Mouse (Mus musculus): ENCODE measurements around the gene Gm42372. TPM values are rescaled to one million over a fixed set of nuclear protein-coding genes. Genes with fewer than 3 reads are reported as not detected.
A peak's percentile ranks its signal among the peaks of the same experiment; 100 is the strongest.
"Not testable (repeated sequence)": the region's sequence is repeated elsewhere in the genome, so short reads cannot be mapped to it uniquely, and the experiment has no call there.

Gene Gm42372
- total RNA-seq, 2 experiments from 2014 or later, result 62.3 to 67.7 TPM

- no peak for DNase-seq (ENCODE audit: extremely low spot score in 1 of 2, low spot score in 2 of 2)
- Histone ChIP-seq H3K4me3 (peak overlapping the region; percentile 83), H3K27ac (peak overlapping the region; percentile 72)
- TF ChIP-seq CTCF (IDR thresholded peaks at IDR 0.05), result no peak
- intact Hi-C loops (cut with DNase I), result no loop called here
Observed at GRCm38 (mm10) chr7:16947959-16948361, 34.9 kb upstream of the Gm42372 start.

GRCm38 (mm10) chr7:16948923-16949458, 33.9 kb upstream of the Gm42372 start:
- intact Hi-C loops (cut with DNase I), result no loop called here
- Histone ChIP-seq H3K4me3 (no peak overlapping the region; the same call in 1 of the 2 replicates), H3K27ac (peak overlapping the region; percentile 78; the same call in 1 of the 2 replicates)
- peak; percentile 24 for TF ChIP-seq CTCF (IDR thresholded peaks at IDR 0.05)
- DNase-seq (ENCODE audit: extremely low spot score in 1 of 2, low spot score in 2 of 2), result no peak

GRCm38 (mm10) chr7:16949908-16950841, 32.7 kb upstream of the Gm42372 start:
- H3K27ac ChIP-seq, result peak overlapping the region; percentile 78
- peak; percentile 85 to 88 for DNase-seq (ENCODE audit: extremely low spot score in 1 of 2, low spot score in 2 of 2)
- H3K4me3 ChIP-seq, result 0 out of 2 replicates have a peak overlapping the region, but pooled peaks have one; percentile 5
- intact Hi-C loops (cut with DNase I), result loop anchor here (1.0 kb wide), 1 partner anchor 18 kb away; no protein-coding TSS in a partner anchor
- peak; percentile 86 for TF ChIP-seq CTCF (IDR thresholded peaks at IDR 0.05)

- Histone ChIP-seq H3K27ac (peak overlapping the region; percentile 3; the same call in 1 of the 2 replicates), H3K4me3 (no peak overlapping the region)
- peak; percentile 87 for TF ChIP-seq CTCF (IDR thresholded peaks at IDR 0.05)
- intact Hi-C loops (cut with DNase I), result loop anchor here (1.0 kb wide), 3 partner anchors 19 to 115 kb away; no protein-coding TSS in a partner anchor
- peak; percentile 83 to 84 for DNase-seq (ENCODE audit: extremely low spot score in 1 of 2, low spot score in 2 of 2)
Observed at GRCm38 (mm10) chr7:16950861-16951635, 31.8 kb upstream of the Gm42372 start.

- H3K27ac ChIP-seq; DNase-seq (ENCODE audit: extremely low spot score in 1 of 2, low spot score in 2 of 2); H3K4me3 ChIP-seq; intact Hi-C loops (cut with DNase I): not testable (repeated sequence)
Observed at GRCm38 (mm10) chr7:16953776-16954175, 29.1 kb upstream of the Gm42372 start.

GRCm38 (mm10) chr7:16955712-16956111, 27.2 kb upstream of the Gm42372 start:
- intact Hi-C loops (cut with DNase I), result no loop called here
- Histone ChIP-seq H3K4me3 (no peak overlapping the region), H3K27ac (0 out of 2 replicates have a peak overlapping the region, but pooled peaks have one; percentile 15)
- no peak for DNase-seq (ENCODE audit: extremely low spot score in 1 of 2, low spot score in 2 of 2)
- TF ChIP-seq CTCF (IDR thresholded peaks at IDR 0.05), result no peak

- H3K27ac ChIP-seq, result peak overlapping the region; percentile 94
- TF ChIP-seq CTCF (IDR thresholded peaks at IDR 0.05), result no peak
- intact Hi-C loops (cut with DNase I), result no loop called here
- H3K4me3 ChIP-seq, result no peak overlapping the region
- DNase-seq (ENCODE audit: extremely low spot score in 1 of 2, low spot score in 2 of 2), result peak; percentile 50 to 65
Observed at GRCm38 (mm10) chr7:16956410-16957265, 26.2 kb upstream of the Gm42372 start.

- peak; percentile 90 to 92 for DNase-seq (ENCODE audit: extremely low spot score in 1 of 2, low spot score in 2 of 2)
- peak within 1 kb of the TSS; percentile 93 for H3K27ac ChIP-seq
- peak within 1 kb of the TSS; percentile 57 for H3K4me3 ChIP-seq
- TF ChIP-seq CTCF (IDR thresholded peaks at IDR 0.05), result no peak
- intact Hi-C loops (cut with DNase I), result no loop called here
Observed at GRCm38 (mm10) chr7:16959539-16960187, 23.2 kb upstream of the Gm42372 start, which contains the start of gene Pnmal1. Gene Pnmal1, plus strand, starts transcription at chr7:16959679.

- Histone ChIP-seq H3K4me3 (peak overlapping the region; percentile 21; the same call in 1 of the 2 replicates), H3K27ac (no peak overlapping the region)
- DNase-seq (ENCODE audit: extremely low spot score in 1 of 2, low spot score in 2 of 2), result no peak
- no peak for TF ChIP-seq CTCF (IDR thresholded peaks at IDR 0.05)
- intact Hi-C loops (cut with DNase I), result no loop called here
Observed at GRCm38 (mm10) chr7:16961678-16962077, 21.2 kb upstream of the Gm42372 start.

GRCm38 (mm10) chr7:16968414-16968813, 14.5 kb upstream of the Gm42372 start:
- Histone ChIP-seq H3K27ac (no peak overlapping the region), H3K4me3 (no peak overlapping the region)
- TF ChIP-seq CTCF (IDR thresholded peaks at IDR 0.05), result no peak
- intact Hi-C loops (cut with DNase I), result no loop called here
- no peak for DNase-seq (ENCODE audit: extremely low spot score in 1 of 2, low spot score in 2 of 2)

All from left cerebral cortex, adult 2 months (tissue).